Mouse (Mus musculus): ENCODE measurements at regions not wholly inside any gene's neighbourhood (a gene's known extent, or its start where the extent isn't known, plus 50 kb on each side); places are given as distances from the start of the nearest gene placed in this dataset.
A peak's percentile ranks its signal among the peaks of the same experiment; 100 is the strongest.

DNA sequence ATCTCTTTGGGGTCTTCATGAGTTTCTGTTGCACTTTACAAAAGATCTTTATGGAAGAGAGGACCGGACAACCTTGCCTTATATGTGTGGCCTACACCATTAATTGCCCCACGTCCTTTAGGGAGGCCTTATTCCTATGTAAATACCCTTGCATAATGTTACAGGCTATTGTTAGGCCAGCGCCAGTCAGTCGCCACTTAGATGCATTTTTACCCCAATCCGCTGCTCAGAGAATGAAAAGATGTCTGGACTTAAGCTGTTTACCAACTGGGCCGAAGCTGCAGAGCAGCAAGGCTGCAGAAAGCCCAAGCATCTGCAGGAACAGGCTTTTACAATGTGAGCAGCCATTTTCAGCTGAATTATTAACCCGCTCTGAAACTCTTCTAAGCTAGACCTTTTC, 79.5 kb upstream of the Otx2 start:
- no peak overlapping the region for H3K4me3 ChIP-seq (ENCODE audit: low read length)
- H3K27me3 ChIP-seq (replicated peaks; ENCODE audit: control insufficient read depth, insufficient read depth, low read length) = peaks cover 9% of the 10 kb centered on the region
- H3K4me1 ChIP-seq (ENCODE audit: control insufficient read depth, insufficient read depth, low read length) = peaks cover 3% of the 10 kb centered on the region; the same call in 1 of the 2 replicates
- no peak overlapping the region for H3K9ac ChIP-seq (ENCODE audit: low read depth, low read length)
- 55% methylated on average over 7 of the region's 7 CpGs for WGBS
- H3K4me2 ChIP-seq (ENCODE audit: low read depth, low read length) = no peak overlapping the region
- no peaks in the 10 kb centered on the region for H3K36me3 ChIP-seq (ENCODE audit: control insufficient read depth, insufficient read depth, low read length)
- H3K27ac ChIP-seq (ENCODE audit: low read length) = no peak overlapping the region
- no peaks in the 10 kb centered on the region for H3K9me3 ChIP-seq (ENCODE audit: control insufficient read depth, low read length)
- ATAC-seq = no peak

DNA sequence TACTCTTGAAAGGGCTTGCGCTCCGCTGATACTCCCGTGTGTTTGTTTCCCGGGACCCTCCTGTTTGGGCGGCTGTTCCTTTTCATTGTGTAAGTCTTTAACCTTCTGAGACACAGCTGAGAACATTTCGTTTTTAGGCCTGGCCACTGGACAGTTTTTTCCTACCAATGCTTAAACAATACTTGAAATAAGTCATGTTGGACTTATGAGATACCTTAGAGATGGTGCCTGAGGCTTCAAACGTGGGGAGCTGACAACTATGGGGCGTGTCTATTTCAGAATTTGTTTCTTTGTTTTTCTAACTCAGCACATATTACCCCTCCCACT, 78.9 kb upstream of the Otx2 start:
- no peak overlapping the region for H3K4me3 ChIP-seq (ENCODE audit: low read length)
- 35% methylated on average over 8 of the region's 8 CpGs for WGBS
- no peaks in the 10 kb centered on the region for H3K36me3 ChIP-seq (ENCODE audit: control insufficient read depth, insufficient read depth, low read length)
- ATAC-seq = no peak
- H3K27ac ChIP-seq (ENCODE audit: low read length) = no peak overlapping the region
- H3K9ac ChIP-seq (ENCODE audit: low read depth, low read length) = no peak overlapping the region
- H3K4me2 ChIP-seq (ENCODE audit: low read depth, low read length) = no peak overlapping the region
- peaks cover 9% of the 10 kb centered on the region for H3K27me3 ChIP-seq (replicated peaks; ENCODE audit: control insufficient read depth, insufficient read depth, low read length)
- H3K4me1 ChIP-seq (ENCODE audit: control insufficient read depth, insufficient read depth, low read length) = peaks cover 3% of the 10 kb centered on the region; the same call in 1 of the 2 replicates
- no peaks in the 10 kb centered on the region for H3K9me3 ChIP-seq (ENCODE audit: control insufficient read depth, low read length)

DNA sequence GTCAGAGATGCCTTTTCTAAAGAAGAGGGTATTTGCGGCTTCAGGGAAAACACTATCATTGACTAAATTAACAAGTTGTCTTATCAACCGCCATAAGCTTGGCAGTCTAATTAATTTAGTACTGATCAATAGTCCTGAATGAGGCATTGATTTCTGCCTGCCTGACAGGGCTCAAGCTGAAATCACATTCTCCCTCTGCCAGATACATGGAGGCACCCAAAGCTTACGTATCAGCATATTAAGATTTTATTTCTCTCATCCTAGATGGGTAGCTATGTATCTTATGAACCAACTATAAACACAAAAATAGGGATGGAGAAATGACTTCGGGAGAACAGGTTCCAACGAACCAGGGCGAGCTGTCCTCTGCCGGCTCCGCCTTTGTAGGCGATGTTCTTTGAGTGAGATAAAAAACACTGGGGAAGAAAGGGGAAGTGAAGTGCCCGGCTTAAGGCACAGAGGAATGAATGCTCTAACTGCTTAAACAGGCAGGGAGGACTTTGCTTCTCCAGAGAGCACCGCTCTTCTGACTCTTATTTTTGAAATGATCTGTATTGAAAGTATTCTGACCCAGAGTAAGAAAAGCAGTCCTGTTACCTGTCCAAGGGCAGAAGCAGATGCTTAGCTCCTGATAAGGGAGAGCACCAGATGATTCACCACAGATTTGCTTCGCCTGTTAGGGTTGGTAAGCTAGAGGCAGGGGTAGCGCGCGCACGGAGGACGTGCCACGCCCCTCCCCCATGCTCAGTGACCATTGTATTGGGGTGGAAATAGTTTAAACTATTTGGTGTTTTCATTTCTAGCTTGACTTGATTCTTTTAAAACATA, 78.3 kb upstream of the Otx2 start:
- Histone ChIP-seq H3K4me2 (ENCODE audit: low read depth, low read length) (0 out of 2 replicates have a peak overlapping the region, but pooled peaks have one; percentile 15), H3K9ac (ENCODE audit: low read depth, low read length) (no peak overlapping the region), H3K9me3 (ENCODE audit: control insufficient read depth, low read length) (no peaks in the 10 kb centered on the region), H3K4me3 (ENCODE audit: low read length) (no peak overlapping the region), H3K36me3 (ENCODE audit: control insufficient read depth, insufficient read depth, low read length) (no peaks in the 10 kb centered on the region), H3K27me3 (replicated peaks; ENCODE audit: control insufficient read depth, insufficient read depth, low read length) (peaks cover 9% of the 10 kb centered on the region), H3K27ac (ENCODE audit: low read length) (no peak overlapping the region), H3K4me1 (ENCODE audit: control insufficient read depth, insufficient read depth, low read length) (peaks cover 3% of the 10 kb centered on the region; the same call in 1 of the 2 replicates)
- 14% methylated on average over 18 of the region's 18 CpGs for WGBS
- ATAC-seq = no peak

DNA sequence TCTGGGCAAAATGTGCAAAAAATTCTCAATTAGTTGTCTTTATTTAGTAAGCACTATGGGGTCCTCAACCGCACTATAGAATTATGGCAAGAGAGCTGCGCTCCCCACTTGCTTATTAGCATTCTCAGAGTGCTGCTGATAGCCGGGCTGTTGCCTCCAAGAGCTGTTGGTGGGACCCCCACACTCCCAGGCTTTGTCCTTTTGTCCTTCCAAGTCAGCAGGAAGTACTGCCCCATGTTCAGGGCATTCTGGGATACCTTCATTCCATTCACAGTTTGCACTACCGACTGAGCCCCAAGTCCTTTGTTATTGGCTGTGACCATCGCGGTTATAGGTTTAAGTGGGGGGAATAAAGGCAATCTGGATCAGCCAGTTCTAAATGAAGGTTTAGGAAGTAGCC, 77.4 kb upstream of the Otx2 start:
- Histone ChIP-seq H3K9me3 (ENCODE audit: control insufficient read depth, low read length) (no peaks in the 10 kb centered on the region), H3K27me3 (replicated peaks; ENCODE audit: control insufficient read depth, insufficient read depth, low read length) (peaks cover 9% of the 10 kb centered on the region), H3K27ac (ENCODE audit: low read length) (no peak overlapping the region), H3K9ac (ENCODE audit: low read depth, low read length) (no peak overlapping the region), H3K36me3 (ENCODE audit: control insufficient read depth, insufficient read depth, low read length) (no peaks in the 10 kb centered on the region), H3K4me1 (ENCODE audit: control insufficient read depth, insufficient read depth, low read length) (peaks cover 3% of the 10 kb centered on the region; the same call in 1 of the 2 replicates), H3K4me3 (ENCODE audit: low read length) (no peak overlapping the region), H3K4me2 (ENCODE audit: low read depth, low read length) (no peak overlapping the region)
- WGBS = 37% methylated on average over 6 of the region's 6 CpGs
- ATAC-seq = no peak

DNA sequence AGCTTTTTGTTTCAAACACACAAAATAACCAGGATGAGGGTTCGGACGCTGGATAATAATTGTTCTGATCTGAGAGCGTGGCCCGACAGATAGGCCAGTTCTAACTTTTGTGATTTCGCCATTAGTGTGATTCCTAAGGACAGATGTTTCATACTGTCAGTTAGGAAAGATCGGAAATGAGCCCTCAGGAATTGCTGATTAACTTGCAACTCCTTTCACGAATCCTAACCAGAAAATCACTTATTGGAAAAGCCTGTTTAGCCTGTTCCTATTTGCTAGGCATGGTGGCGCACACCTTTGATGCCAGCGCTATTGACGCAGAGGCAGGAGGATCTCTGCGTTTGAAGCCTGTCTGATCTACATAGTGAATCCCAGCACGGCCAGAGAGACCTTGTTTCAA, 75.4 kb upstream of the Otx2 start:
- WGBS = 90% methylated on average over 12 of the region's 12 CpGs
- H3K9ac ChIP-seq (ENCODE audit: low read depth, low read length) = no peak overlapping the region
- H3K27ac ChIP-seq (ENCODE audit: low read length) = no peak overlapping the region

DNA sequence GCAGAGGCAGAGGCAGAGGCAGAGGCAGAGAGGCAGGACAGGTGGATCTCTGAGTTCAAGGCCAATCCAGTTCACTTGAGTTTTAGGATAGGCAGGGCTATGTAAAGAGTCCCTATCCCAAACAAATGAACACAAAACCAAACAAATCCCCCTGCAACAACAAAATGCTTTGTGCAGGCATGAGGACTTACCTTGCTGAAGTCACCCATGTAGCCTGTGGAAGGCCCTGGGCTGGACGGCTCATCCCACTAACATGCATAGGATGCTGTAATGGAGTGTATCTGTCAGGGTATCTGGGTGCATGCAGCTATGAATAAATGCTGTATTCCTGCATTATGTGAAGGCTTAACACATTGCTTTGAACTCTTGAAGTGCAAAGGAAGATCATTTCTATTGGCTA, 74.3 kb upstream of the Otx2 start:
- Histone ChIP-seq H3K9me3 (ENCODE audit: control insufficient read depth, low read length) (no peaks in the 10 kb centered on the region), H3K4me3 (ENCODE audit: low read length) (no peak overlapping the region), H3K9ac (ENCODE audit: low read depth, low read length) (no peak overlapping the region), H3K27ac (ENCODE audit: low read length) (no peak overlapping the region), H3K36me3 (ENCODE audit: control insufficient read depth, insufficient read depth, low read length) (no peaks in the 10 kb centered on the region), H3K4me1 (ENCODE audit: control insufficient read depth, insufficient read depth, low read length) (peaks cover 3% of the 10 kb centered on the region; the same call in 1 of the 2 replicates), H3K4me2 (ENCODE audit: low read depth, low read length) (no peak overlapping the region), H3K27me3 (replicated peaks; ENCODE audit: control insufficient read depth, insufficient read depth, low read length) (peaks cover 6% of the 10 kb centered on the region)
- no peak for ATAC-seq
- 92% methylated on average over 1 of the region's 1 CpGs for WGBS

More for the DNA sequence above, 75.4 kb upstream of the Otx2 start:
- no peaks in the 10 kb centered on the region for H3K36me3 ChIP-seq (ENCODE audit: control insufficient read depth, insufficient read depth, low read length)
- peaks cover 3% of the 10 kb centered on the region; the same call in 1 of the 2 replicates for H3K4me1 ChIP-seq (ENCODE audit: control insufficient read depth, insufficient read depth, low read length)
- H3K9me3 ChIP-seq (ENCODE audit: control insufficient read depth, low read length) = no peaks in the 10 kb centered on the region
- H3K27me3 ChIP-seq (replicated peaks; ENCODE audit: control insufficient read depth, insufficient read depth, low read length) = peaks cover 9% of the 10 kb centered on the region
- no peak for ATAC-seq
- H3K4me2 ChIP-seq (ENCODE audit: low read depth, low read length) = no peak overlapping the region
- no peak overlapping the region for H3K4me3 ChIP-seq (ENCODE audit: low read length)

DNA sequence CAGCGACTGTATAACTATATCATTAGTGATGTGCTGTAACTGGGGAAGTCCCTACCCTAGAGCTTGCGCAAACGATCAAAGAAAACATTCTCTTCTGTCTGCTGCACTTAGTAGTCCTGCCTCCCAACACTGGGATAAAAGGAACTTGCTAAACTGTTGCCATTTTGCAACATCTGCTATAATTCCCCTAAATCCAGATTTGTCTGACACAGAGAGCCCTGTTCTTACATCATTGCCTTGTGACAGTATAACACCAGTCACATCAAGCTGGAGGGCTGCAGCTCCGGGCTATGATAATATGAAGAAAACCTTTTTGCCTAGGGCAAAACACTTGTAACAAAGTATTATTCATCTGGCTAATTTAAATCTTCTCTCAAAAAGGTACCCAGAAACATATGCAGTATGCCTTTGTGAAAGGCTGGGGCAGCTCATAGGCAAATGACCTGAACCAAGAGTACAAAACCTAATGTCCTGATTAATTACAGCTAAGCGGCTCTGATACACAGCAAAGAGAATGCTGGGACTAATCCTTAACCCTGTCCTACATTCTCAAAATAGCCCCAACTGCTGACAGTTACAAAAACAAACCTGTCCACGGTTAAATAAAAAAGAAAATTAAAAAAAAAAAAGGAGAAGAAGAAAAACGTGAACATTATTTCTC, 67.5 kb upstream of the Otx2 start:
- Histone ChIP-seq H3K36me3 (ENCODE audit: control insufficient read depth, insufficient read depth, low read length) (no peaks in the 10 kb centered on the region), H3K9ac (ENCODE audit: low read depth, low read length) (no peak overlapping the region), H3K9me3 (ENCODE audit: control insufficient read depth, low read length) (no peaks in the 10 kb centered on the region), H3K4me3 (ENCODE audit: low read length) (no peak overlapping the region), H3K4me2 (ENCODE audit: low read depth, low read length) (no peak overlapping the region), H3K27me3 (replicated peaks; ENCODE audit: control insufficient read depth, insufficient read depth, low read length) (no peaks in the 10 kb centered on the region), H3K27ac (ENCODE audit: low read length) (no peak overlapping the region), H3K4me1 (ENCODE audit: control insufficient read depth, insufficient read depth, low read length) (no peaks in the 10 kb centered on the region)
- 58% methylated on average over 7 of the region's 7 CpGs for WGBS
- ATAC-seq = no peak

DNA sequence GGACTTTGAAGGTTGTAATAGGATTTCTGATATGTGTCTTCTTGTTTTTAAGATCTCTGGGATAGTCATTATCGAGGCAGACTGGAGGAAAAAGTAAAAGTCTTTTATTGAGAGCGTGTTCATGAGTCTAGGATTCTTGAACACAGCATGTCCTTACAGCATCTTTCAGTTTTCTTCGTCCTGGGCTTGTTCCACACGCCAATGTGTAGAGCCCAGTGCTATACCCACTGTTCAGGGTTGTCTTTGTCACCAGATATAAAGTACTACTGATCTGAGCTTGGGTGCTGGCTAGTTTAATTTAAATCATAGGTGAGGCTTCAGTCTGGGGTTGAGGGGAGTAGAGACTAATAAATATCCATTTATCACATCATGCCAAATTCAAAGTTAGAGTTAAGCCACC, 65.5 kb upstream of the Otx2 start:
- 85% methylated on average over 4 of the region's 4 CpGs for WGBS
- no peaks in the 10 kb centered on the region for H3K27me3 ChIP-seq (replicated peaks; ENCODE audit: control insufficient read depth, insufficient read depth, low read length)
- H3K9me3 ChIP-seq (ENCODE audit: control insufficient read depth, low read length) = no peaks in the 10 kb centered on the region
- no peak overlapping the region for H3K4me3 ChIP-seq (ENCODE audit: low read length)
- H3K9ac ChIP-seq (ENCODE audit: low read depth, low read length) = no peak overlapping the region
- H3K4me1 ChIP-seq (ENCODE audit: control insufficient read depth, insufficient read depth, low read length) = no peaks in the 10 kb centered on the region
- no peak for ATAC-seq
- H3K27ac ChIP-seq (ENCODE audit: low read length) = no peak overlapping the region
- no peaks in the 10 kb centered on the region for H3K36me3 ChIP-seq (ENCODE audit: control insufficient read depth, insufficient read depth, low read length)
- no peak overlapping the region for H3K4me2 ChIP-seq (ENCODE audit: low read depth, low read length)

DNA sequence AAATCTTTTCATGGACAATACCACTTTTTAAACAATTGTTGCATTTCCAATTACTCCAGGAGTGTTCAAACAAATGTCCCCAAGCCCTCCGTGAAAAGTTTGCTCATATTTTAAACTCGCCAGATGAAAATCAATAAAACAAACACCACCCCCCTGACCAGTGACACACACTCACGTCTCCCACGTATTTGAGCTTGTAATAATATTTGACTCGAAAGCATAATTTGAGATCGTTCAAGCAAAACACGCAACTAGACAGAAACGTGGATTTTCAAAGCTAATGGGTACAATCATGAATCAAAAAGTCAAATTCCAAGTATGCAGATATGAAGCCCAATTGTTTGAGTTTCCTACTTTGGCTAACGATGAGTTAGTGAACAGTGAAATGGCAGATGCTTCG, 65.0 kb upstream of the Otx2 start:
- Histone ChIP-seq H3K4me2 (ENCODE audit: low read depth, low read length) (no peak overlapping the region), H3K9me3 (ENCODE audit: control insufficient read depth, low read length) (no peaks in the 10 kb centered on the region), H3K9ac (ENCODE audit: low read depth, low read length) (no peak overlapping the region), H3K27me3 (replicated peaks; ENCODE audit: control insufficient read depth, insufficient read depth, low read length) (no peaks in the 10 kb centered on the region), H3K36me3 (ENCODE audit: control insufficient read depth, insufficient read depth, low read length) (no peaks in the 10 kb centered on the region), H3K27ac (ENCODE audit: low read length) (no peak overlapping the region), H3K4me3 (ENCODE audit: low read length) (no peak overlapping the region), H3K4me1 (ENCODE audit: control insufficient read depth, insufficient read depth, low read length) (no peaks in the 10 kb centered on the region)
- no peak for ATAC-seq
- 65% methylated on average over 10 of the region's 10 CpGs for WGBS

All from intestine, embryonic 16.5 days (tissue).